Mouse (Mus musculus): ENCODE measurements around the gene Itga6. TPM values are rescaled to one million over a fixed set of nuclear protein-coding genes. Genes with fewer than 3 reads are reported as not detected.

The Itga6 gene
- total RNA-seq, 2 experiments from 2014 or later = 13.1 to 21.8 TPM

- no peak for TF ChIP-seq CTCF (IDR thresholded peaks at IDR 0.05)
- intact Hi-C loops (cut with DNase I) = no loop called here
- no peak overlapping the region for H3K4me3 ChIP-seq
- no peak for DNase-seq
- no peak overlapping the region for H3K27ac ChIP-seq
Observed at GRCm38 (mm10) chr2:71722913-71723312, 22.5 kb upstream of the Itga6 start.

GRCm38 (mm10) chr2:71723623-71724022 is 21.8 kb upstream of the Itga6 start:
- TF ChIP-seq CTCF (IDR thresholded peaks at IDR 0.05) = no peak
- intact Hi-C loops (cut with DNase I) = no loop called here
- H3K27ac ChIP-seq = no peak overlapping the region
- H3K4me3 ChIP-seq = no peak overlapping the region
- no peak for DNase-seq

- Histone ChIP-seq H3K27ac (no peak overlapping the region), H3K4me3 (no peak overlapping the region)
- intact Hi-C loops (cut with DNase I) = no loop called here
- TF ChIP-seq CTCF (IDR thresholded peaks at IDR 0.05) = no peak
- no peak for DNase-seq
Observed at GRCm38 (mm10) chr2:71724028-71724427, 21.4 kb upstream of the Itga6 start.

GRCm38 (mm10) chr2:71725446-71725845 is 20.0 kb upstream of the Itga6 start:
- TF ChIP-seq CTCF (IDR thresholded peaks at IDR 0.05) = no peak
- no peak for DNase-seq
- no peak overlapping the region for H3K4me3 ChIP-seq
- no peak overlapping the region for H3K27ac ChIP-seq
- intact Hi-C loops (cut with DNase I) = no loop called here

GRCm38 (mm10) chr2:71726883-71727676 is 18.3 kb upstream of the Itga6 start:
- intact Hi-C loops (cut with DNase I) = no loop called here
- TF ChIP-seq CTCF (IDR thresholded peaks at IDR 0.05) = no peak
- Histone ChIP-seq H3K4me3 (no peak overlapping the region), H3K27ac (no peak overlapping the region)
- no peak for DNase-seq

- Histone ChIP-seq H3K27ac (no peak overlapping the region), H3K4me3 (no peak overlapping the region)
- TF ChIP-seq CTCF (IDR thresholded peaks at IDR 0.05) = no peak
- intact Hi-C loops (cut with DNase I) = no loop called here
- DNase-seq = no peak
Observed at GRCm38 (mm10) chr2:71728341-71728740, 17.1 kb upstream of the Itga6 start.

GRCm38 (mm10) chr2:71728796-71729195 is 16.6 kb upstream of the Itga6 start:
- no peak for TF ChIP-seq CTCF (IDR thresholded peaks at IDR 0.05)
- H3K27ac ChIP-seq = no peak overlapping the region
- DNase-seq = no peak
- intact Hi-C loops (cut with DNase I) = no loop called here
- no peak overlapping the region for H3K4me3 ChIP-seq

- H3K27ac ChIP-seq = no peak overlapping the region
- no peak overlapping the region for H3K4me3 ChIP-seq
- intact Hi-C loops (cut with DNase I) = no loop called here
- DNase-seq = no peak
- no peak for TF ChIP-seq CTCF (IDR thresholded peaks at IDR 0.05)
Observed at GRCm38 (mm10) chr2:71730623-71731612, 14.5 kb upstream of the Itga6 start.

- no peak for TF ChIP-seq CTCF (IDR thresholded peaks at IDR 0.05)
- Histone ChIP-seq H3K27ac (no peak overlapping the region), H3K4me3 (no peak overlapping the region)
- DNase-seq = no peak
- intact Hi-C loops (cut with DNase I) = no loop called here
Observed at GRCm38 (mm10) chr2:71734792-71735392, 10.5 kb upstream of the Itga6 start.

GRCm38 (mm10) chr2:71735541-71736159 is 9.8 kb upstream of the Itga6 start:
- DNase-seq = no peak
- H3K27ac ChIP-seq = no peak overlapping the region
- no peak overlapping the region for H3K4me3 ChIP-seq
- intact Hi-C loops (cut with DNase I) = no loop called here
- TF ChIP-seq CTCF (IDR thresholded peaks at IDR 0.05) = no peak

- no peak for DNase-seq
- intact Hi-C loops (cut with DNase I) = no loop called here
- H3K27ac ChIP-seq = no peak overlapping the region
- peak; percentile 28 for TF ChIP-seq CTCF (IDR thresholded peaks at IDR 0.05)
- H3K4me3 ChIP-seq = no peak overlapping the region
Observed at GRCm38 (mm10) chr2:71736213-71736612, 9.2 kb upstream of the Itga6 start.

- TF ChIP-seq CTCF (IDR thresholded peaks at IDR 0.05) = no peak
- Histone ChIP-seq H3K4me3 (no peak overlapping the region), H3K27ac (no peak overlapping the region)
- intact Hi-C loops (cut with DNase I) = no loop called here
- DNase-seq = no peak
Observed at GRCm38 (mm10) chr2:71739173-71739860, 6.1 kb upstream of the Itga6 start.

Data from gastrocnemius, adult 2 months (tissue).